Mouse (Mus musculus): ENCODE data around the gene Lin37. TPM values are rescaled to one million over a fixed set of nuclear protein-coding genes. Genes with fewer than 3 reads are reported as not detected.

The Lin37 gene
- polyA plus RNA-seq (2012; rRNA removed), result 13.1 and 13.4 TPM in 2 replicates

DNA sequence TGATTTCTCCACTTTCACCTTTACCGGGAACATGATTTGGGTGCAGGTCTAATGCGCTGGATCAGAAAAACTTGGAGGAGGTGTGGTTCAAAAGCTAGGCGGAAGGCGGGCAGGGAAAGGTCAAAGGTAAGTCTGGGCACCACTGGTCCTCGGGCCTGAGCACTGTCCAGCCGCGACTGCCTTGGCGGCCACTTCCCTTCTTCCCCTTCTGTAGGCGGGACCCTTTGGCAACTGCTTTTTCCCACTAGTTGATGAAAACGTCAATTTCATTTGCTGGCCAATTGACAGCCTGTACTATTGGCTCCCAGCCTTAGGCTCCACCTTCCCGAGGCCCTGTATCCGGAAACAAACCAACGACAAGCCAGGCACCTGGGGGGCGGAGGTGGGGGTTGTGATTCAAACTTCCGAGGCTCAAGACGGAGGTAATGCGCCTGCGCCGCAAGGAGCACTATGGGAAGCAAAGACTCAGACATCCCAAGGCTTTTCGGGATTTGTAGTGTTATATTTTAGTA lies at the start of gene Lin37:
TSS of gene Lin37 (minus strand) at position 396 of the 512 bp plus-strand sequence.

DNA sequence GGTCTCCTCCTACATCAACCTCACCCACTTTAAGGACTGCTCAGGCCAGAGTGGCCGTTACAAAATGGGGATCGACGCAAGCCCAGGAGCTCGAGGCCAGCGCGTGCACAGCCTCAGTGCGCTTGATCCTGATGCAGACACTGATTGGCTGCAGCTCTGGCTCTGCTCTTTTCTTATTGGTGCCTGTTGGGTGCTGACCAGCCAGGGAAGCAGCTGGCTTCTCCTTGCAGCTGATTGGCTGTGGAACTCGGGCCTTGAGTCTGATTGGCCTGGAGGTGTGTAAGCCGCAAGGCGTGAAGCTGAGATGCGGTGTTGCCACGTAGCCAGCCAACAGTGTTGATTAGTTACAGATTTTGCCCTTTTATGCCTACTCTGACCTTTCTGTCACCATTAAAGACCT lies 39.1 kb upstream of the Lin37 start, which contains the start of gene Zbtb32:
TSS of gene Zbtb32 (minus strand) at position 124 of the 400 bp plus-strand sequence.

DNA sequence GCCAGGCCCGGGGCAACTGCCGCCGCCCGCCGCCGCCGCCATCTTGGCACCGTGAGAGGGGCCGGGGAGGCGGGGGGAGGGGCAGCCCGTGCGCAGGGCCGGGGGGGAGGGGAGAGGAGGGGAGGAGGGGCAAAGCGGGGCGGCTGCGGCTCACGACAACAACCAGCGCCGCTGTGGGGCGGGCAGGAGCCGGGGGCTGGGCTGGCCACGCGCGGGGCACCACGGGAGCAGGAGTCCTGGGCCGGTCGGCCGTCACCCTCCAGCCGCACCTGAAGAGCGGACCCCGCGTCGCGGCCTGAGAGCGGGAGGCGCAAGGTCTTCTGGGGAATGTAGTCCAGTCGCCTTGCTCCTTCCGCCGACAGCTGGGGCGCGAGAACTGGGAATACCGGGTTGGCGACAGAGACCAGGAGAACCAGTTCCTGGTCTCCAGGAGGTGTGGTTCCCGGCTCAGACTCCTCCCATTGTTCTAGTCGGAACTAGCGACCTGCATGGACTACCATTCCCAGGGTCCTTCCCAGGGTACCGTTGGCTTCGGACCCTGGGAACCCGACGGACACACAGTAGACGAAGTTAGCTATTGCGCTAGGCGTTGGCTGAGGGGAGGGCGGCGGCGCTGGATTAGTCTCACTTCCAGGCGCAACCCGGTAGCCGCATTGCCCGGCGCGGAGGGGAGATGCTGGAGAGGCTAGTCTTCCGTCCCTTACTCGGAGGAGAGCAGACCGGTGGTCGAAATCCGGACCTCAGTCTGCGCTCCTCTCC lies 29.2 kb upstream of the Lin37 start, which contains the start of gene Kmt2b:
TSS of gene Kmt2b (minus strand) at position 51 of the 759 bp plus-strand sequence.

DNA sequence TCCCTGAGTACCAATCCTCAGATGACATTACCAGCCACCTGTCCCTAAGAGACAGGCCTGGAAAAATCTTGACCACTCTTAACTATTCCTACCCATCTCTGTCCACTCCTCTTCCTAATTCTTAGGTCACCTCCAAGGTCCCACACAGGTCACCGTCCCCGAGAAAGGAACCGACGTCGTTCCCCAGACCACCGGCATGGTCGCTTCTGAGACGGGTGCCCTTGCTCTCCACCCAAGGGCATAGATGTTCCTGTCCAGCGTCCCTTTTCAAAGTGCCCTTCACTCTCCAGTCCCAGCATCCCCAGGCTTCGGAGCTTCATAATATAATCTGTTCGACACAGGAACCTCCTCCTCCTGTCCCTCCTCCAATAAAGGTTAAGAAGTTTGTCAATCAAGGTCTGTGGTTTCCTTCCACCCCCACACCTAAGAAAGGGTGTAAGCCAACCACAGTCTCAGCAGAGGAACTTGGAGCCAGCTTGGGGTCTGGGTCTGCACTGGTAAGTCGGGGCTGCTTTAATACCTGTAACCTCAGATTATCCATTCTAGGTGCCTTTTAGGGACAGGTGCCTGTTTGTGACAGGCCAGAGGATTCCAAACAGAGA lies 5.4 kb upstream of the Lin37 start, which contains the start of gene Igflr1:
TSS of gene Igflr1 (plus strand) at position 458 of the 602 bp plus-strand sequence.

DNA sequence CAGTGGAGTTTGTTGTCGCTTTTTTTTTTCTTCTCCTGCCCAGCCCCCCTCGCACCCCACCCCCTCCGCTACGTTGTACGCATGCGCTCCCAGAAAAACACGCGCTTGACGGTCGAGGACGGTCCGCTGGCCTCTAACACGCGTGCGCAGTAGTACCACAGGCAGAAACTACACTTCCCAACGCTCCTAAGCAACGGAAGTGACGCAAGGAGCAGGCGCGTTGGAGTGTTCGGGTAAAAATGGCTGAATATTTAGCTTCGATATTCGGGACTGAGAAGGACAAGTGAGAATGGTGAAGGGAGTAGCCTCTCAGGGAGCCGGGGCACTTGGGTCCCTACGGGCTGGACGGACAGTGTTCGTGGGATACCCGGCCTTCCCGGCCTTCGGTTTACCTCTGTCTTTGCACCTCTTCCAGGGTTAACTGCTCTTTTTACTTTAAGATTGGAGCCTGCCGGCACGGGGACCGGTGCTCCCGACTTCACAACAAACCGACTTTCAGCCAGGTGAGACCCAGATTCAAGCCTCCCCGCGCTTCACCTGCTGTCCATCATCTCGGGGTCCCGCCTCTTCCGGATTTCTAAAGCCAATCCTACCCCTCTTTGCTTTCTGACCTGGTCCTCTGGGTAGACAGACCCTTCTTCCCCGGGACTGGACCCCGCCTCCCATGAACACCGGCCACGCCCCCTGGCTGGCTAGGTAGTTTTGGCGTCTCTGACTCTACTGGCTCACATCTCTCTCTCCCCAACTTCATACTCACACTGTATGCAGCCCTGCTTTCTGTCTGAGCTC lies 3.7 kb upstream of the Lin37 start, which contains the start of the genes U2af1l4, Gm49396 and Psenen:
TSS of gene U2af1l4 (plus strand) at position 185 of the 789 bp plus-strand sequence.
TSS of gene Gm49396 (plus strand) at position 228 of the 789 bp plus-strand sequence.
TSS of gene Psenen (minus strand) at position 511 of the 789 bp plus-strand sequence.

DNA sequence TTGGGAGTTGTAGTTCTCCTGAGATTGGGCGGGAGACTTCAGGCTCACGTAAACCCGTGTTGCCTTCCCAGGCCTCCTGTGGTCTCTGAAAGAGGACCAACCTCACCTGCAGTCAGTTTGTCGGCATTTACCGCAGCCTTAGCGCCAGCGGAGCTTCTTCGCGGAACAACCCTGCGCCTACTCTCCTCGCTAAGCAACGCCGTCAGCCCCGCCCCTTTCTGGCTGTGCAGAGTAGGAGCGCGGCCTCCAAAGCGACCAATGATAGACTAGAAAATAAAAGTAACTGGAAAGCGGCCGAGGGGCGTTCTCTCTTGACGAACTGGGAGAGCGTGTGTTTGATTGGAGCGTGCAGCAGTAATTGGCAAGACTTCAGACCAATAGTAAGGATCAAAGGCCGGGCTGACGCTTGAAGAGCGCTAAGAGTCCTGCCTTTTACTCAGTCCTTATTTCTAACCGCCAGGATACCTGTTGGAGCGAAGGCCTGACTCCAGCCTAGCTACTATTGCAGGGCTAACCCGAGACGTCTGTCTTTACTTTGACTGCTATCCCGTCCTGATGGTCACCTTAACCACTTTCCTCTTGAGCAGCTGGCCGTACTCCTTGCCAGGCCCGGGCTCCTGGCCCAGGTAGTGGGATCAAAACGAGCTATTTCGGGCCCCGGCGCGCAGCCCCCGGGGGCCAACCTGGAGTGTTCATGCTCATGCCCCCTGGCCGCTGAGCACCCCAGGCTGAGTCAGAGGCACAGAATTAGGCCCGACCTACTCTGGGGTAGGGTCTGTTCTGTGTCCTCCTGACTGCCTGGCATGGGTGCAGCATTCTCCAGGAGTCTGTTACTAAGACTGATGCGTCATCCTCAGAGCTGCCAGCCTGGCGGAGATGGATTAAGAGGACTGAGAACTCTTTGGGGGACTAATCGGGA lies 7.3 kb downstream of the Lin37 start, which contains the start of the genes Hspb6 and Proser3:
TSS of gene Hspb6 (plus strand) at position 77 of the 919 bp plus-strand sequence.
TSS of gene Proser3 (minus strand) at position 198 of the 919 bp plus-strand sequence.

DNA sequence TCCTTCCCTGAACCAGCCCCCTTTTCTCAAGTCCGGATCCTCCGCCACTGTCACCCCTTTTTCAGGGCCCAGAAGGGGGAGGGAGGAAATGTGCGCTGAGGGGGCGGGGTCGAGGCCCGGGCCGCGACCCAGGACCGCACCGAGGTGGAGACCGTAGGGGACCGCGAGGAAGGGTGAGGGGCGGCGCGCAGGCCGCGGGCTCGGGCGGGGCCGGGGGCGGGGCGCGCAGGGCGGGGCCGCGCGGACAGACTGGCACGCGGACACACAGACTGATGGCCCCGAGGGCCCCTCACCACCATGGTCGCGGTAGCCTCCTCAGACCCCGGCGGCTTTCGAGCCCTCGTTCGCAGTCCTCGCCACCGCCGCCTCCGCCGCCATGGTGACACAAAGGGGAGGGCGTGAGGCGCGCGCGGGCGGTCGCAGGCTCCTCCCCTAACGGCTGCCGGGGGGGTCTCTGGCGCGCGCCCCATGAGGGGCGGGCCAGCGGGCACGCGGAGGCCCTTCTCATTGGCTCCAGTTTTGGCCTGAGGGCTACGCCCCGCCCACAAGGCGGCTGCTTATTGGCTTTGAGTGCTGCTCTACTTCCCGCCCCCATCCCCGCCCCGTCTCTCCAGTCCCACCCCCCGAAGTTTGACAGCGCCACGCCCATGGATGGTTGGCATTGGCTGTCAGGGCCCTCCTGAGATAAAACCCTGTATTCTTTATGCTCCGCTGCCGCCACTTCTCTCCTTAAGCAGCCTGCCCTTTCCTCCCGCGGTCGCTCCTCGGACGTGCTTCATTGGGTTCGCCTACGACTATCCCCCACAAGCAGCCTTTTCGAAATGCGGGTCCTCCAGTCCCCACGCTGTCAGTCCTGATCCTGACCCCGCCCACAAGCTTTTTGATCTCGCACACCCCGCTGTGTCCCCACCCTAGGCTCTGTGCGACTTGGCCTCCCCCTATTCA lies 24.7 kb downstream of the Lin37 start, which contains the start of gene Arhgap33:
TSS of gene Arhgap33 (minus strand) at position 428 of the 945 bp plus-strand sequence.

Other genes starting within 250 kb of the Lin37 start
- 33.6 and 40.1 TPM in 2 replicates for gene Syne4, start 245.0 kb downstream of the Lin37 start, polyA plus RNA-seq (2012; rRNA removed)
- gene E130208F15Rik, start 238.1 kb downstream of the Lin37 start, polyA plus RNA-seq (2012; rRNA removed), result 0.35 and 0.37 TPM in 2 replicates
- 6.4 and 7.1 TPM in 2 replicates for gene Sdhaf1, start 235.9 kb downstream of the Lin37 start, polyA plus RNA-seq (2012; rRNA removed)
- 4.1 and 4.2 TPM in 2 replicates for gene Lrfn3, start 197.1 kb downstream of the Lin37 start, polyA plus RNA-seq (2012; rRNA removed)
- gene Tyrobp, start 146.1 kb downstream of the Lin37 start, polyA plus RNA-seq (2012; rRNA removed), result 219 and 235 TPM in 2 replicates
- 9.2 and 10.5 TPM in 2 replicates for gene Hcst, start 140.0 kb downstream of the Lin37 start, polyA plus RNA-seq (2012; rRNA removed)
- 1.9 TPM in 2 replicates for gene Nfkbid, start 138.1 kb downstream of the Lin37 start, polyA plus RNA-seq (2012; rRNA removed)
- gene Aplp1, start 114.3 kb downstream of the Lin37 start, polyA plus RNA-seq (2012; rRNA removed), result 2.4 and 2.6 TPM in 2 replicates
- gene Kirrel2, start 102.1 kb downstream of the Lin37 start, polyA plus RNA-seq (2012; rRNA removed), result 0.08 and 0.24 TPM in 2 replicates
- gene Nphs1, start 101.5 kb downstream of the Lin37 start, polyA plus RNA-seq (2012; rRNA removed), result 0.01 and 0.06 TPM in 2 replicates
- gene Prodh2, start 66.2 kb downstream of the Lin37 start, polyA plus RNA-seq (2012; rRNA removed), result 170 and 183 TPM in 2 replicates
- gene Arhgap33, start 24.8 kb downstream of the Lin37 start, polyA plus RNA-seq (2012; rRNA removed), result 3.4 and 4.6 TPM in 2 replicates
- gene Hspb6, start 7.7 kb downstream of the Lin37 start, polyA plus RNA-seq (2012; rRNA removed), result 3.5 and 4.6 TPM in 2 replicates
- gene Proser3, start 7.5 kb downstream of the Lin37 start, polyA plus RNA-seq (2012; rRNA removed), result 3.4 and 6.2 TPM in 2 replicates
- gene U2af1l4, start 3.5 kb upstream of the Lin37 start, polyA plus RNA-seq (2012; rRNA removed), result 20.0 and 21.9 TPM in 2 replicates
- 0.68 and 0.95 TPM in 2 replicates for gene Gm49396, start 3.5 kb upstream of the Lin37 start, polyA plus RNA-seq (2012; rRNA removed)
- gene Psenen, start 3.8 kb upstream of the Lin37 start, polyA plus RNA-seq (2012; rRNA removed), result 61.9 and 66.3 TPM in 2 replicates
- 1.2 and 1.3 TPM in 2 replicates for gene Igflr1, start 5.6 kb upstream of the Lin37 start, polyA plus RNA-seq (2012; rRNA removed)
- 8.2 and 10.0 TPM in 2 replicates for gene Kmt2b, start 28.9 kb upstream of the Lin37 start, polyA plus RNA-seq (2012; rRNA removed)
- gene Zbtb32, start 39.1 kb upstream of the Lin37 start, polyA plus RNA-seq (2012; rRNA removed), result 0.24 and 0.36 TPM in 2 replicates
- 0.23 and 0.35 TPM in 2 replicates for gene Upk1a, start 53.0 kb upstream of the Lin37 start, polyA plus RNA-seq (2012; rRNA removed)
- gene Cox6b1, start 66.3 kb upstream of the Lin37 start, polyA plus RNA-seq (2012; rRNA removed), result 514 and 548 TPM in 2 replicates
- not detected in 2 replicates for gene Etv2, start 76.0 kb upstream of the Lin37 start, polyA plus RNA-seq (2012; rRNA removed)
- gene Rbm42, start 90.5 kb upstream of the Lin37 start, polyA plus RNA-seq (2012; rRNA removed), result 21.2 and 21.7 TPM in 2 replicates
- 13.8 and 14.4 TPM in 2 replicates for gene Haus5, start 105.2 kb upstream of the Lin37 start, polyA plus RNA-seq (2012; rRNA removed)
- not detected in 2 replicates for gene Pmis2, start 111.8 kb upstream of the Lin37 start, polyA plus RNA-seq (2012; rRNA removed)
- gene 2200002J24Rik, start 139.1 kb upstream of the Lin37 start, polyA plus RNA-seq (2012; rRNA removed), result 0.24 and 0.43 TPM in 2 replicates
- gene Atp4a, start 152.4 kb upstream of the Lin37 start, polyA plus RNA-seq (2012; rRNA removed), result 2.5 and 3.2 TPM in 2 replicates
- 82.8 and 85.1 TPM in 2 replicates for gene Tmem147, start 169.7 kb upstream of the Lin37 start, polyA plus RNA-seq (2012; rRNA removed)
- gene Gapdhs, start 183.8 kb upstream of the Lin37 start, polyA plus RNA-seq (2012; rRNA removed), result 0.06 TPM in 1 of 2 replicates, not detected in the other
- 0.99 and 1.0 TPM in 2 replicates for gene Sbsn, start 191.6 kb upstream of the Lin37 start, polyA plus RNA-seq (2012; rRNA removed)
- gene Dmkn, start 203.9 kb upstream of the Lin37 start, polyA plus RNA-seq (2012; rRNA removed), result 1.4 and 1.5 TPM in 2 replicates
- gene Krtdap, start 228.1 kb upstream of the Lin37 start, polyA plus RNA-seq (2012; rRNA removed), result 0.16 and 1.4 TPM in 2 replicates

Measured in liver, embryonic 18 days (tissue).